Mouse (Mus musculus) testis, postnatal 14 days (tissue): ENCODE results near the gene Gm8879.
"Not testable (repeated sequence)": the region's sequence is repeated elsewhere in the genome, so short reads cannot be mapped to it uniquely, and the experiment has no call there.

Source experiments
- DNase-seq: peaks from one replicate; pipeline ENCODE4 v3.0.0; 2021; ENCODE audit warnings: low spot score

The Gm8879 gene

DNA sequence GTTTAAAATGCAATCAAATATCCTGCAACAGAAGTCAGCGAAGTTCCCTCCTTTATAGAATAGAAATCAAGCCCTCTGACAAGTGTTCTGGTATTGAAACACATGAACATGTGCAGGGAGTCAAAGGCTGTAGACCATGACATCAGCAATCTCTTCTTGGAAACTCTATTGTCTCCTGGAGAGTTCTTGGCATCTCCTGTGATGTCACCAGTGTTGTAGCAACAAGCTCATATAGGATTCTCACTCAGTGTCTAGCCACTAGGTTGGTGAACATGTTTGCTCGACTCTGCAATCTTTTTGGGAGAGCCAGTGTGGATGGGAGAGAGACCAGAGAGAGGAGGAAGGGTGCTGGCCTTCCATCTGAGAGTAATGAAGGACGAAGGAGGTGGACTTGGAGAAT, at the start of gene Gm8879:
TSS of gene Gm8879 (plus strand) at position 301 of the 400 bp plus-strand sequence.
- DNase-seq = not testable (repeated sequence)

DNA sequence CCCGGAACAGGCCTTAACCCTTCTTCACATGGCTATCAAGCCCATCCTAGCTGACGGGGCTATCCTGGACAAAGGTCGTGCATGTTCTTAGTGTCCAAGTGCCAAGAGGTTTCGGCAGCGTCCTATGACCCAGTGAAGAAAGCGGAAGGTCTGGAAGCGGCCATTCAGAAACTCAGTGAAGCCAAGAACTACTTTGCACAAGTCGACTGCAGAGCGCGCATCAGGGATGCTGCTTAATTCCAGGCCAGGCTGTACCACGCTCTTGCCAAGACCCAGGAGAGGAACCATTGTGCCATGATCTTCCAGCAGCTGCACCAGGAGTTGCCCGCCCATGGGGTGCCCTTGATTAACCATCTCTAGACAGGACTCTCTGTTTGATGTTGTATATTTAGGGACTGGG, 10.6 kb downstream of the Gm8879 start:
- DNase-seq = peak; percentile 6
